Mouse (Mus musculus) left cerebral cortex, postnatal 10 days (tissue): ENCODE data around the gene Tecpr2. TPM values are rescaled to one million over a fixed set of nuclear protein-coding genes. Genes with fewer than 3 reads are reported as not detected.

Source experiments
- DNase-seq, 2 experiments: peaks; one replicate each; pipeline ENCODE4 v3.0.0; 2021 to 2022; ENCODE audit warnings: low spot score in 2 of 2, mixed read lengths in 1 of 2; ENCODE audit errors: extremely low spot score in 1 of 2
- intact Hi-C: fragments of 180-260 bp; cut with DNase I; formaldehyde crosslinking; loops from one replicate; pipeline ENCODE4 v1.15.1; 2025
- total RNA-seq, 2 experiments: library from RNA; stranded (reverse); gene quantifications; 2 replicates each; pipeline ENCODE4 v1.2.3; 2021

The Tecpr2 gene
- total RNA-seq, 2 experiments from 2014 or later: 35.1 to 36.2 TPM

- no peak for DNase-seq
- intact Hi-C loops: no loop called here
Measured at GRCm38 (mm10) chr12:110989409-110989808, 100.3 kb downstream of the Tecpr2 start.

GRCm38 (mm10) chr12:110990500-110990899, 101.4 kb downstream of the Tecpr2 start:
- intact Hi-C loops: no loop called here
- no peak for DNase-seq

DNA sequence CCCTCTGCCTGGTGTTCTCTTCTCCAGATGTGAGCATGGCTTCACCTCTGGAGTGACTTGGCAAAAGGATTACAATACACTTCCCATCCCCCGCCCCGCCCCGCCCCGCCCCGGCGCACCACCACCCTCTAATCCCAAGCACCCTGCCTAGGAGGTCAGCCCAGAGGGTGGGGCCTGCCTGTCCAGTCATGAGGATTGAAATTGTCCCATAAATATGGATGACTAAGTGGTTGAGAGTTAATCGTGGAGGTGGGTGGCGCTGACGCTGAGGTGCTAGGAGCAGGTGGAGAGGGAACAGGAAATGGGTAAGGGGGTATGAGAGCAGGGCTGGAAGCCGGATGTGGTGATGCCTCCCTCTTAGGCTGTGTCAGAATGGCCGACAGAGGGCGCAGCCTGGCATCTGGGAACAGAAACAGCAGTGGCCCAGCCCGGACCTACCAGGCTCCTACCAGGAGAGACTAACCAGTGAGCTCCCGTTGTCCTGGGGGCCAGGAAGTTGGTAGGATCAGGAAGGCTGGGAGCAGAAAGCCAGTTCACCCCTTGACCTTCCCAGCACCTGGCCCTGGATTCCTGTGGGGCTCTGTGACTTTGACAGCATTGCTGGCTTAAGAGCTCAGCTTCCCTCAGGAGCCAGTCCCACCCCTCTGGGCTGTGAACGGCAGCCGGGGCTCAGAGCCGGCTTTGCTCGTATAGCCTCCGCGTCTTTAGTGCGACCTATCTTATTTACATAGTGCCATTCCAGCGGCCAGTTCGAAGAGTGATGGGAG, 102.5 kb downstream of the Tecpr2 start:
- peak; percentile 30 to 83 for DNase-seq
- intact Hi-C loops: loop anchor here (1.0 kb wide), 1 partner anchor 55 kb away; no protein-coding TSS in a partner anchor

DNA sequence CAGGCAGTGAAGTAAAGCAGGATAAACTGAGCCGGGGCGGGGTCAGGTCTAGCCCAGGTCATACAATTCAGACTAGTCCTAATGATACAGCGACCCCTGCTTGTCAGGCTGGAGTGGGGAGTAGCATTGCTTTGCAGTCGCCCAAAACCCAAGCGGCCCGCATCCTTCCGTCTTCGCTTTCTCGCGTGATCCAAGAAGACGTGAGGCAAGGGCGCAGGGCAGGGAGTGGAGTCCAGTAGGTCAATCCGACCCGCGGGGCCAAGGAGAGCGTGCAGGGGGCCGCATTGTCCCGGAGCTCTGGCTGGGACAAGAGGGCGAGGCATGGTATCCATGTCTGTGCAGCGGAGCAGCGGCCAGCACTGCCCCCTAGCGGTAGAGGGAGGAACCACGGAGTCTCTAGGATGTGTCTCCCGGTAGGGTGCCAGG, 103.1 kb downstream of the Tecpr2 start:
- peak; percentile 79 to 91 for DNase-seq
- intact Hi-C loops: loop anchor here (1.0 kb wide), 1 partner anchor 56 kb away; no protein-coding TSS in a partner anchor

GRCm38 (mm10) chr12:110992771-110993170, 103.7 kb downstream of the Tecpr2 start:
- no peak for DNase-seq
- intact Hi-C loops: loop anchor here (1.0 kb wide), 1 partner anchor 56 kb away; no protein-coding TSS in a partner anchor

- intact Hi-C loops: no loop called here
- no peak for DNase-seq
Measured at GRCm38 (mm10) chr12:110993226-110993625, 104.2 kb downstream of the Tecpr2 start.

DNA sequence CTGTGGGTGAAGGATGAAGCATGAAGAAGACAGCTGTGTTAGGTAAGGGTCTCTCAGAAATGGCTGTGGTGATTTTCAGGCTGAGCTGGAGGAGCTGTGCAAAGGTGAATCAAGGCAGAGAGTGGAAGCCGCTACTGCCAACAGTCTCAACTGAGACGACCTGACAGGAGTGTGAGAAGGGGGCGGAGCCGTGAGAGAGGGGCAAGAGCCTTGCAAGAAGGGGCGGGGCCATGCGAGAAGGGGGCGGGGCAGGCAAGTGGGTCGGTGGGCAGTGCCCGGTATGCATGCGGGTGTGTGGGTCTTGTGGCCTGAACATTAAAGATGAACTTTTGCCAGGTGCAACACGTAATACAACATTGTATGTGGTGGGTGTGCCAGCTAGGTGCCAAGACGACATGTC, 105.6 kb downstream of the Tecpr2 start:
- intact Hi-C loops: no loop called here
- no peak for DNase-seq

DNA sequence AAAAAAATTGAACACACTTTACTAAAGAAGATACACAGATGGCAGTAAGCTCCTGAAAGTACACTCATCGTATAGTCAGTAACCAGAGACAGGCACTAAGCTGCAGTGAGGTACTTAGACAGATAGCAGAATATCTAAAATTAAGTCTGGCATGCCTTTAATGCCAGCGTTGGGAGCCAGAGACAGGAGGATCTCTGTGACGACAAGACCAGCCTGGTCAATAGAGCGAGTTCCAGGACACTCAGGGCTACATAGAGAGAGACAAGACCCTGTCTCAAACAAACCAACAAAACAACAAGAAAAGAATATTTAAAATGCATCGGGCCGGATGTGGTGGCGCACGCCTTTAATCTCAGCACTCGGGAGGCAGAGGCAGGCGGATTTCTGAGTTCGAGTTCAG, 109.0 kb downstream of the Tecpr2 start:
- no peak for DNase-seq
- intact Hi-C loops: no loop called here

DNA sequence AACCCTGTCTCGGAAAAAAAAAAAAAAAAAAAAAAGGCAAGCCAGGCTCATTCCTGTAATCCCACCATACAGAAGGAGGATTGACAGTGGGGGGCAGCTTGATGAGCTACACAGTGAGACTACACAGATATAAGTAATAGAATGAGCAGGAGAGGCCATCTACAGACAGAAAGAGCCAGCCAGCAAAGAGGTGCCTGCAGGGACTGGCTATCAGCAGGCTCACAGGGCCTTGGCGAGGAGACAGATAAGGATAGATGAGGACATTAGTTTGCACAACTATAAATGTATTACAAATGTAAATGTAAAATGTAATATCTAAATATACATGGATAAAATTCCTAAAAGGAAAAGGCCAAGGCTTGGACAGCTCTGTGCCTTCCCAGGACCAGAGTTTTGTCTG, 110.8 kb downstream of the Tecpr2 start:
- intact Hi-C loops: no loop called here
- no peak for DNase-seq

- DNase-seq: no peak
- intact Hi-C loops: no loop called here
Measured at GRCm38 (mm10) chr12:111000956-111001355, 111.9 kb downstream of the Tecpr2 start.

DNA sequence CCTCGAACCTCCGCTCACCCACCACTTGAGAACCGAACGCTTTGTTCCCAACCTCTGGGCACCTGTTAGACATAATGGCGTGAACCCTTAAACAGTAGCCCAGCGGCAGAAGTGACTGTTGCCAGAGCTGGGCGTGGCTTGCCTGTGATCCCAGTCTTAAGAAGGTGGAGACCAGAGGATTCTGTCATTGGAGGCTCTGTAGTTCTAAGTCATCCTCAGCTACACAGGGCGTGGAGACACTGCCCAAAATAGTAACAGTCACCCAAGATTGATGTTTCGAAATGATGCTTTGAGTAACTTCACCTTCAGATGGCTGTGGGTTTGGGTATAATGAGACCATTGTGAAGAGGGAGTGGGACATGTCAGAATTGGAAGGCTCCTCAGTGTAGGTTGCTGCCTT, 115.1 kb downstream of the Tecpr2 start:
- intact Hi-C loops: no loop called here
- DNase-seq: no peak

DNA sequence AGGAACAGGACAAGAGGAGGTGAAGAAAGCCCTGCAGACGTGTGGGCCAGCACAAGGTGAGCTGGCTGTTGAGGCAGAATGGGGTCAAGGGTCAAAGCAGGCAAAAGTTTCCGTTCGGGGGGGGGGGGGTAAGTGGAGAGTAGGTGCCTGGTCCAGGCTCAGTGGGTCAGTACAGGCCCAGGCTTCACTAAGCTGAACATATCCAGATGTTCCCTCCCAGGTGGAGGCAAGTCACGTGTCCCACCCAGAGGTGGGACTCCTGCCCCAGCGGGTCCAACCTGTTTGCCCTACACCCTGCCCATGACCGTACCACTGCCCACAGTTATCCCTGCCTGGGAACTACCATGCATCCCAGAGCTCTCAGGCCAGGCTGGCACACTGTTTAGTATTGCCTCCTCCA, 116.7 kb downstream of the Tecpr2 start:
- no peak for DNase-seq
- intact Hi-C loops: no loop called here

GRCm38 (mm10) chr12:111006339-111006738, 117.3 kb downstream of the Tecpr2 start:
- intact Hi-C loops: no loop called here
- no peak for DNase-seq

- DNase-seq: peak in 1 of 2 experiments; percentile 59
- intact Hi-C loops: no loop called here
Measured at GRCm38 (mm10) chr12:111007134-111008103, 118.4 kb downstream of the Tecpr2 start.

DNA sequence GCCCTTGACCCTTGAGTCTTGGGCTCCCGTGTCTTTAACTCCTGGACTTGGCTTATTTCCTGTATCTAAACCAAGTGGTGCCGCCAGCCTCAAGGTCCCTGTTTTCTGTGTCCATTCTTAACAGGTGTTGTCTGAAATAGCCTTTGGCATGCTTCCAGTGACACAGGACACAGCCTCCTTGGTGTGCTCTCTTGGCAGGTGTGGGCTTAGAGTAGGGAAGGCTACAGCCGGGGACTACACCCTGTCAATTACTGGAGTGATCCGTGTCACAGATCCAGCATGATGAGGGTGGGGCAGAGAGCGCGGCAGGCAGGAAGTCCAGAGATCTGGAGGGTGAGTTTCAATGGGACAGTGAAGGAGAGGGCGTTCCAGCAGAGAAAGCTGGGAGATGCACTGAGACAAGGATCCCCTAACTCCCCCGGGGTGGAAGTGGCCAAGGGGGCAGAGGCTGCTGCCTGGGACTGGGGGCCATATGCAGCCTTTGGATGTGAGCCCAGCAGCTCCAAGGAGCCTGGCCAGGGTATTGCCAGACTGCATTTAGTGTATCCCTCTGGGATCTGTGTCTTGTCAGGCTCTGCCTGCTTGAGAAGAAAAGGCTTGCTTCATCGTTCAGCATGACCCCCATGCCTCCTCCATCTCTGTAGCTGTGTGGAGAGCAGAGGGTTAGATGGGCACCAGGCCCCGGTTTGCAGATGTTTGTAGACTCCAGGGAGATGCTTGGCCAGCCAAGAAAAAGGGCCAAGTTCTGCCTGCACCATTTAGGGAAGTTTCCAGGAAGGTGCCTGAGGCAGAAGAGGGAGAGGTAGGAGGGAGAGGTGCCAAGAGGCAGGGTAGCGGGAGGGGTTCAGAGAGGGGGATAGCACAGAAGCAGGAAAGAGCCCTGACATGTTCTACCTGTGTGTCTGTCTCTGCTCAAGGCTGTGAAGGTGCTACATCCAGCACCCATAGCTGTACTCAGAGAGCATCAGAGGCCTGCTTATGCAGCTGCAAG, 119.7 kb downstream of the Tecpr2 start:
- intact Hi-C loops: no loop called here
- no peak for DNase-seq

DNA sequence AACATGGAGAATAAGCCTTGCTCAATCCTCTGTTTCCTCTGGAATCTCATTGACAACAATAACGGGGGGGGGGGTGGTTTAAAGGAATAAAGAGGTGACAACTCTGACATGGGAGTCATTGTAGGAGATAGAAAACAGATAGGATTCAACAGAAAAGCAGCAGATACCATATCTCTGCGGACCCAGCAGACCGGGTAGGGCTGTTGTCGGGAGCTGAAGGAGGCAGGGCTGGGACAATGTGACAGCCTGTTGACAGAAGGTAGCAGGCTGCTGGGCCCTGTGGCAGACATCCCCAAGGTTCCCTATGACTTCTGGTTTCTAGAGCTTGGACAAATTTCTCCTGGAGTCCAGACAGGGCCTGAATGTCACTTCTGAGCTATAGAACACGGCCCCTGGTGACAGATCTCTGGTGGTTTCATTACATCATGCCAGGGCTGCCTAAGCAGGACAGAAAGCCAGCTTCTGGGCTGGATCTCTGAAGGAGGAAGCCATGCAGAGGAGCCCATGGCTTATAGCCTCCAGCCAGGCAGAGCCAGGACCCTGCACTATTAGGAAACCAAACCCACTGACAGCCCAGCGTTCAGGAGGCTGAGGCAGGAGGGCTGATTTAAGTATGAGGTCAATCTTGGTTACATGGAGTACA, 120.7 kb downstream of the Tecpr2 start:
- DNase-seq: no peak
- intact Hi-C loops: no loop called here

GRCm38 (mm10) chr12:111016807-111017206, 127.7 kb downstream of the Tecpr2 start:
- intact Hi-C loops: no loop called here
- no peak for DNase-seq

GRCm38 (mm10) chr12:111018068-111018467, 129.0 kb downstream of the Tecpr2 start:
- DNase-seq: no peak
- intact Hi-C loops: no loop called here
